Mouse (Mus musculus) inflammation-experienced regulatory T-cells, adult 6 months (primary cell): ENCODE measurements around the gene Olfr291. TPM values are rescaled to one million over a fixed set of nuclear protein-coding genes. Genes with fewer than 3 reads are reported as not detected.

Experiments used
- ATAC-seq: one replicate; pipeline ENCODE4 v1.8.0; 2017
- polyA plus RNA-seq, 3 experiments: library from polyadenylated mRNA; unstranded; fragments of 100-300 nt; shearing (Covaris generic); gene quantifications; one replicate each; pipeline ENCODE4 v1.2.1; 2017

The Olfr291 gene
- polyA plus RNA-seq = not detected

- ATAC-seq = no peak
Measured at GRCm38 (mm10) chr7:84853253-84853652, at the start of gene Olfr291. Olfr291 (plus strand) TSS chr7:84853553.

- ATAC-seq = no peak
Measured at GRCm38 (mm10) chr7:84805224-84805623, 48.1 kb upstream of the Olfr291 start.

GRCm38 (mm10) chr7:84806159-84806558 lies 47.2 kb upstream of the Olfr291 start:
- no peak for ATAC-seq

GRCm38 (mm10) chr7:84884530-84884929 lies 31.2 kb downstream of the Olfr291 start:
- ATAC-seq = no peak

Other genes with a start within 250 kb of the Olfr291 start
- 1 to 10 TPM; 7.9 to 9.8 (median 9.6) TPM for gene Fah, start 246.8 kb upstream of the Olfr291 start, polyA plus RNA-seq
- gene Zfand6, start 163.6 kb upstream of the Olfr291 start, polyA plus RNA-seq = 100 to 1,000 TPM; 133 to 169 (median 137) TPM
- under 1 TPM in 1 of 3 experiments, not detected in 2; 0.03 TPM for gene Vmn2r65, start 110.6 kb downstream of the Olfr291 start, polyA plus RNA-seq
- gene Vmn2r66, start 158.7 kb downstream of the Olfr291 start, polyA plus RNA-seq = not detected